Mouse (Mus musculus) megakaryocyte, embryonic 14.5 days (primary cell): Measurements from ENCODE around the gene Mark2.

ENCODE experiments used
- FLI1 ChIP-seq: IDR thresholded peaks from 2 replicates; pipeline ENCODE4 v1.6.1; 2012; ENCODE audit warnings: low read length, inconsistent platforms, mixed read lengths
- GATA1 ChIP-seq: IDR thresholded peaks from 3 replicates; pipeline ENCODE4 v1.6.1; 2012; ENCODE audit warnings: mixed read lengths, low read length, inconsistent platforms, borderline replicate concordance

DNA sequence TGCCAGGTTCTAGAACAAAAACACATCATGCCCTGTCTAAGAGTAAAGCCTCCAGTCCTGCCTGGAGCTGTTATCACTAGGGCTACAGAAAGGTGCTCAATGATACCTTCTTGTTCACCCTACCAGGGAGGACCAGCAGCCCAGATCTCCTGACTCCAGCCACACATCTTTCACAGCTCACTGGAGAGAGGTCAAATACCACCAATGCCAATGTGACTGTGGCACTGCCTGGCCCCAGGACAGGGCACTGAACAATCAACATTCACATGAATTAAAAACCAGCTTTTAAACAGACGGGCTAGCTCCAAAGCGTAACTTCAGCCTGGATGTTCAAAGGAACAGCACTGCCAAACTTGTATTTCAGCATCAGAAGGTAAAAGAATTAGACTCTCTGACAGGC is 105.6 kb downstream of the Mark2 start:
- TF ChIP-seq GATA1 (no peak), FLI1 (no peak)
